Mouse (Mus musculus) olfactory bulb, adult 2 months (tissue): ENCODE measurements at regions not wholly inside any gene's neighbourhood (a gene's known extent, or its start where the extent isn't known, plus 50 kb on each side); places are given as distances from the start of the nearest gene placed in this dataset.

Experiments used
- CTCF ChIP-seq: fragments of 200-500 bp; IDR thresholded peaks from 2 replicates; pipeline ENCODE4 v1.5.1; 2012; ENCODE audit warnings: low read depth, mild to moderate bottlenecking, low read length, moderate library complexity; ENCODE audit not compliant: insufficient read depth
- POLR2A ChIP-seq: fragments of 200-500 bp; IDR thresholded peaks from 2 replicates; pipeline ENCODE4 v1.6.1; 2012; ENCODE audit warnings: mild to moderate bottlenecking, low read depth, low read length, moderate library complexity; ENCODE audit not compliant: insufficient read depth

GRCm38 (mm10) chr1:121224250-121224649, 108.1 kb downstream of the Insig2 start:
- TF ChIP-seq POLR2A (no peak), CTCF (no peak)
